Mouse (Mus musculus): Measurements from ENCODE around the gene Rpl18.

Rpl18 gene

DNA sequence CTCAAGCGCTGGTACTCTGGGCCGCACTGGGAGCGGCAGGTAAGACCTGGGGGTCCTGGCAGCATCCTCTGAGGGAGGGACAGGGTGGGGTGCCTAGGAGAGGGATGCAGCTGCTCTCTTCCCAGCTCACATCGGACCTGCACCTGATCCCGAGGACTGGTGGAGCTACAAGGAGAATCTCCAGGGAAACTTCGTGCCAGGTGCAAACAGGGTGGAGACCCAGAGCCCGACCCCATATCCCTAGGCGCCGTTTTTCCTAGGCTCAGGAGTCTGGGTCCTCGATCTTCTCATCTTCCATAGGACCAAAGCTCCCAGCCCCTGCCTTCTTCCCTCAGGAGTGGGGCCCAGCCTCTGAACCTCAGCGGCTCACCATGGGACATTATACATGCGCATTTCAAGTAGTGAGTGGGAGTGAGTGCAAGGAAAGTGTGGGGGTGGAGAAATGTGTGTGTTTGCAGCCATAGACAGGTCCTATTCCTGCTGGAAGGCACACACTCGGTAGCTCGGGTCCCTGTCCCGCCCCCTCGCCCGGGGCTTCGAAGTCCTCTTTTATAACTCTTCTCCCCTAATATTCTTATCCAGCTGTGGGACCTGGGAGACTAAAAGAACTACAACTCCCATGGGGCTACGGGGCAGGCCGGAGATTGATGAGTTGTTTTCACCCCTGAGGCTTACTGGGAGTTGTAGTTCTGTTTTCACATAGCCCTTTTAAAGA, 14.8 kb upstream of the Rpl18 start:
- peak; percentile 73 for DNase-seq (ENCODE audit: low read depth, low spot score)

- no peak for DNase-seq (ENCODE audit: low read depth, low spot score)
Observed at GRCm38 (mm10) chr7:45701072-45701471, 14.2 kb upstream of the Rpl18 start.

- no peak for DNase-seq (ENCODE audit: low read depth, low spot score)
Observed at GRCm38 (mm10) chr7:45701607-45702006, 13.7 kb upstream of the Rpl18 start.

DNA sequence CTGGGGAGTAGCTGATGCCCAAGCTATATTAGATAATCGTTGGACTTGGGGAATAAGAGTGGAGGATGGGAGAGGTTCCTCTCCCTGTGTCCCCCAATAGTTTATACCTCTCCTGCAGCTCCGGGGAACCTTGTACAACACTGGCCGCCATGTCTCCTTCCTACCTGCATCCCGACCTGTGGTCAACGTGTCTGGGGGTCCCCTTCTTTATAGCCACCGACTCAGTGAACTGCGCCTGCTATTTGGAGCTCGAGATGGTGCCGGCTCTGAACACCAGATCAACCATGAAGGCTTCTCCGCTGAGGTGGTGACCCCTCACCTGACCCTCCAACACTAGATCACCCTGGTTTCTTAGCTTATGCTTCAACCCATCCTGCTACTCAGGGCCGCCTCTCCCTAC, 12.9 kb upstream of the Rpl18 start:
- no peak for DNase-seq (ENCODE audit: low read depth, low spot score)

DNA sequence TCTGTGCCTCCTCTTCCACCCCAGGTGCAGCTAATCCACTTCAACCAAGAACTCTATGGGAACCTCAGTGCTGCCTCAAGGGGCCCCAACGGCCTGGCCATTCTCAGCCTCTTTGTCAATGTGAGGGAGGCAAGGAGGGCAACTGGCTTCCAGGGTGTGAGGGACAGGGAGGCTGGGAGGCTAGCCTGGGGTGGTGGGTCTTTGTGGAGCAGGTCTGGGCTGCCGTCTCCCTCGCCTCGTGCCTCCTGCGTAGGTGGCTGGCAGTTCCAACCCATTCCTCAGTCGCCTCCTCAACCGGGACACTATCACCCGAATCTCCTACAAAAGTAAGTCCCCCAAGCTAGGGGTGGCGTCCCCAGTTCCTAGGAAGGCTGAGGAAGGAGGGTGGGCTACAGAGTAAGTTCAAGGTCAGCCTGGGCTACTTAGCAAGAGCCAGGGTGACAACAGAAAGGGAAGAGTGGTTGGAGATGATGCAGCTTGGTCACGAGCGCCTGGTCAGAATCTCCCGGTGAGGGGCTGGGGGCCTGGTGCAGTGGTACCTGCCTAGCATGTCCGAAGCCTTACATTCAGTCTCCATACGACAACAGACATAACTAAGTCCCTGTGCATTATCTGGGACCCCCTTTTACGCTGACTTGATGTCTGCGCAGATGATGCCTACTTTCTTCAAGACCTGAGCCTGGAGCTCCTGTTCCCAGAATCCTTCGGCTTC, 12.3 kb upstream of the Rpl18 start:
- no peak for DNase-seq (ENCODE audit: low read depth, low spot score)

- DNase-seq (ENCODE audit: low read depth, low spot score) = no peak
Observed at GRCm38 (mm10) chr7:45703521-45704033, 11.7 kb upstream of the Rpl18 start.

DNA sequence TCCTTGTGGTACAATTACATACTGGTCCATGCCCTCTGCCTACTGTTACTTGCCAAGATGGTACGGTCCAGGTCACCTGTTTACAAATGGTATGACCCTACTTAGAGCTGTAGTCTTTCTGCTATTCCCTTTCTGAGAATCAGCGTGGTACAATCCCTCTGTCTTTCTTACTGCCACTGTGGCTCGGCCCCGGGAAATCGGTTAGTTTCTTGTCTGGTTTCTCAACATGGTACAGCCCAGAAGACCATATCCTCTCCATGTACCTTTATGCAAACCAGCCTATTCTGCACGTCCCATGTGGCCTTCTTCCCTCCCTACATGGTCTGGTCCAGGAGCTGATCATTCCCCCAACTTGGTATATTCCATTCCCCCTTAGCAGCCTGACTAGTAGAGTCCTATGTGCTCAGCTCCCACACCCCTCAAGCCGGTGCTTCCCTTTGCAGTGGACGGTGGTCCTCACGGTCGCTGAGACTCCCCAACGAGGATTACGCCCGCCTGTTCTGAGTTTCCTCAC, 11.2 kb upstream of the Rpl18 start:
- peak; percentile 82 for DNase-seq (ENCODE audit: low read depth, low spot score)

DNA sequence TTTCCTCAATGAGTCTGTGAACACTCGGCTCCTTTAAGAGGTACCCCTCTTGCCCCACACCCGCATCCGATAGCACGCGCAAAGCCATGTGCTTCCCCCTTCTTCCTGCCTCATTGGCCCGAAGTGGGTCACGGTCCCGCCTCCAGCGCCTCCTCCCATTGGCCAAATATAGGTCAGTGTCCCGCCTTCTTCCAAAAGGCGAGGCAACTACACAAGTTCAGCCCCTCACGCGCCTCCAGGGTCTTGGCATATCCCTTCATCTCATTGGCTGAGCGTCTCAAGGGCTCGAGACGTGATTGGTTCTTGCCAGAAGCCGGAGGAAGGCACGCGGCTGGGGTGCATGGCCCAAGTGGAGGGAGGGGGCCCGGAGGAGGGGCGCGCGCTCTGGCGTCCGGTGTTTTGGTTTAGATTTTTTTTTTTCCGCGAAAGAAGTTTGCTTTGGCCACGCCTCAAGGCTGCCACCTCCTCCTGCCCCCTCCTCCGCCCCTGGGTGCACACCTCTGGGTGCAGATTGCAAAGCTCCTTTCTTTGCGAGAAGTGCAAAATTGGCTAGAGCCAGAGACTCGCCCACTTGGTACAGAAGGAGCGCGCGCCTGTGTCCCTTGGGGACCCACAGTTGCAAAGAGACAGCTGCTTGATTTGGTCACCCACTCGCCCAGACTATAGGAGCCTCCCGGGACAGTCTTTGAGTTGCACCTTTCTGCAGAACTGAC, 10.4 kb upstream of the Rpl18 start, which contains the start of gene Dbp:
Gene Dbp, plus strand, starts transcription at position 359 of the 713 bp plus-strand sequence.
- peak; percentile 99 for DNase-seq (ENCODE audit: low read depth, low spot score)

DNA sequence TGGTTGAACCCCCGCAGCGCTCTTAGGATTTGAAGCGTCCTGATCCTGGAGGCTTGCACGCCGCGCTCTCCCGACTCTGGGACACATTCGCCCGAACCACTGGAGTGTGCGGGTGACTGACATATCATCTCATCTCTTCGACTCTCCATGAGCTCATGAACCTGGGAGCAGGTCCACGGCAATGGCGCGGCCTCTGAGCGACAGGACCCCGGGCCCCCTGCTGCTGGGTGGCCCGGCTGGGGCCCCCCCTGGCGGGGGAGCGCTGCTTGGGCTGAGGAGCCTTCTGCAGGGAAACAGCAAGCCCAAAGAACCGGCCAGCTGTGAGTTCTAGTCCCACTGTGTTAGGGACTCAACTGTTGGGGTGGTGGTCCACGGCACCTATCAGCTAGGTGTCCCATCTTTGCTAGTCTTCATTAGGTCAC, 9.8 kb upstream of the Rpl18 start:
- no peak for DNase-seq (ENCODE audit: low read depth, low spot score)

GRCm38 (mm10) chr7:45705873-45706281, 9.4 kb upstream of the Rpl18 start:
- peak; percentile 51 for DNase-seq (ENCODE audit: low read depth, low spot score)

DNA sequence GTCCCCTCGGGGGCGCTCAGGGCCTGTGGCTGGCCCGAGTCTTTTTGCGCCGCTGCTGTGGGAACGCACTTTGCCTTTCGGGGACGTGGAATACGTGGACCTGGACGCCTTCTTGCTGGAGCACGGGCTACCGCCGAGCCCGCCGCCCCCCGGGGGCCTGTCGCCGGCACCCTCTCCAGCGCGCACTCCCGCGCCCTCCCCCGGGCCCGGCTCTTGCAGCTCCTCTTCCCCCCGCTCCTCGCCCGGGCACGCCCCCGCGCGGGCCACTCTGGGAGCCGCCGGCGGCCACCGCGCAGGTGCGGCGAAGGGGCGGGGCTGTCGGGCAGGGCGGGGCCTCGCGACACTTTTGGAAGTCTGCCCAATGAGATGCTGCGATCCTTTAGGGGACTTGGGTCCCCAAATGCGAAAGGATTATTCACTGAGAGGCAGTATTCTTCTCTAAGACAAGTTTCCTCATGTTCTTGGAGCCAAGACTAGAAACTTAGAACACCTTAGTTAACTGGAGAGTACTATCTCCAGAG, 8.5 kb upstream of the Rpl18 start:
- DNase-seq (ENCODE audit: low read depth, low spot score) = peak; percentile 89

GRCm38 (mm10) chr7:45707375-45707967, 7.8 kb upstream of the Rpl18 start:
- DNase-seq (ENCODE audit: low read depth, low spot score) = peak; percentile 94

DNA sequence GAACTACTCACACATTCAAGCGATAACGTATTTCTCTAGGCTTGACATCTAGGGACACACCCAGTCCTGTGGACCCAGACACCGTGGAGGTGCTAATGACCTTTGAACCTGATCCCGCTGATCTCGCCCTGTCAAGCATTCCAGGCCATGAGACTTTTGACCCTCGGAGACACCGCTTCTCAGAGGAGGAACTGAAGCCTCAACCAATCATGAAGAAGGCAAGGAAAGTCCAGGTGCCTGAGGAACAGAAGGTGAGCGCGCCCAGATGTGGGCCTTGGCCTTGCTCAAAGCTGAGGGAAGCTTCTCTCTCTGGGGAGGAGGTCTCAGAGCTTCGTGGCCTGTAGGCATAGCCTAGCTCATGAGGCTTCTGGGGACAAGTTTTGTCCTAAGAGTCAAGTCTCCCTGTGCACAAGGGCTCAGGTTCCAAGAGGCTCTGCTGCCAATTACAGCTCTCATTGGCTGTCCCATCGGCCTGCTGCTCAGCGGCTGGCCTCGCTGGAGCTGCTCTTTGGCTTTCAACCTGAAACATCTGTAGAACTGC, 7.0 kb upstream of the Rpl18 start:
- DNase-seq (ENCODE audit: low read depth, low spot score) = no peak

GRCm38 (mm10) chr7:45709036-45709435, 6.2 kb upstream of the Rpl18 start:
- peak; percentile 51 for DNase-seq (ENCODE audit: low read depth, low spot score)

DNA sequence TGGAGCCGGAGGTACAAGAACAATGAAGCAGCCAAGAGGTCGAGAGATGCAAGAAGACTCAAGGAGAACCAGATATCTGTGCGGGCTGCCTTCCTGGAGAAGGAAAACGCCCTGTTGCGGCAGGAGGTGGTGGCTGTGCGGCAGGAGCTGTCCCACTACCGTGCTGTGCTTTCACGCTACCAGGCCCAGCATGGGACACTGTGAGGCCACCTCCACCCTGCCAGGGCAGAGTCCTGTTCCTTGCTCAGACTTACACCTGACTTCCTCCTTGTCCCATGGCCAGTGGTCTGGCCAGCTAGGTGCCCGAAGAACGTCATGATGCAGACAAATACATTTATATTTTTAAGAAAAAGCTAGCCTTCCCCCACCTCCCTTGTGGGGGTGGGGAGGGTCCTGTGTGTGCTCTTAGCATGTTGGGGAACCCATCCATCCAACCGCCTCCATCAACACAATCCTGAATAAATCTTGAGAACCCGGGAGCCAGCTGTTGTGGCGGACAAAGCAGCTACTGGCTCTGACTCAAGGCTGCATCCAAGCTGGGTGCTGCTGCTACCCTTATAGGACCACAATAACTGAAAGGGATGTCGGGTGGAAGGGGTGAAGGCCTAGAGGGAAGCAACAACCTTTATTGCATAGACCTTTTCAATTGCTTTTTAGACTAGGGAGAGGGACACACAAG, 5.4 kb upstream of the Rpl18 start:
- no peak for DNase-seq (ENCODE audit: low read depth, low spot score)

GRCm38 (mm10) chr7:45710477-45711191, 4.6 kb upstream of the Rpl18 start:
- DNase-seq (ENCODE audit: low read depth, low spot score) = no peak

DNA sequence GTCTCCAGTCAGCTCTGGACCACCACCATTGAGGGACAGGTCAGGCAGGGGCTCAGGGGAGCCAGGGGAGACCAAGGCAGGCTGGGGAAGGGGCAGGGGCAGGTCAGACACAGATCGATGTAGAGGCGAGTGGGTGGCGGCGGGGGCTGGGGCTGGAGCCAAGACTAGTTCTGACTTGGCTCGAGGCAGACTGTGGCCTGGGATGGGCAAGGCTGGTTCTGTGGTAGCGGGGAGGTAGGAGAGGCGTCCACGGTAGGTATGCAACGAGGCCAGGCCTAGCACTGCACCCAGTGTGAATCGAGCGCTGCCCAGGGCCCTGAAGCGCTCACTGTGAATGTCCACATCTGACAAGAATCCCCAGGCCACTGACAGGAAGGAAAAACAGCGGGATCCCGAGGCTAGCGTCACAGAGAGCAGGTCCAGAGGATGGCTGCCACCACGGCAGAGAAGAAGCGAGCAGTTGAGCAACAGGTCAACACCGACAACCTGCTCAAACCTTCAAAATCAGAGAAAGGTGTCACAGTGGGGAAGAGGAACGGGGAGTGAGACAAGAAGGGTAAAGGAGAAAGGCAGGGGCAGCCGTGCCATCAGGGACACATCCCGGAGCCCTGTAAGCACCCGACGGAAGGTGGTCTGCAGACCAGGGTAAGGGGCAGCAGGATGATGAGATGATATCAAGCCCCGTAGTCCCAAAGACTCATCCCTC, 3.8 kb upstream of the Rpl18 start:
- no peak for DNase-seq (ENCODE audit: low read depth, low spot score)

DNA sequence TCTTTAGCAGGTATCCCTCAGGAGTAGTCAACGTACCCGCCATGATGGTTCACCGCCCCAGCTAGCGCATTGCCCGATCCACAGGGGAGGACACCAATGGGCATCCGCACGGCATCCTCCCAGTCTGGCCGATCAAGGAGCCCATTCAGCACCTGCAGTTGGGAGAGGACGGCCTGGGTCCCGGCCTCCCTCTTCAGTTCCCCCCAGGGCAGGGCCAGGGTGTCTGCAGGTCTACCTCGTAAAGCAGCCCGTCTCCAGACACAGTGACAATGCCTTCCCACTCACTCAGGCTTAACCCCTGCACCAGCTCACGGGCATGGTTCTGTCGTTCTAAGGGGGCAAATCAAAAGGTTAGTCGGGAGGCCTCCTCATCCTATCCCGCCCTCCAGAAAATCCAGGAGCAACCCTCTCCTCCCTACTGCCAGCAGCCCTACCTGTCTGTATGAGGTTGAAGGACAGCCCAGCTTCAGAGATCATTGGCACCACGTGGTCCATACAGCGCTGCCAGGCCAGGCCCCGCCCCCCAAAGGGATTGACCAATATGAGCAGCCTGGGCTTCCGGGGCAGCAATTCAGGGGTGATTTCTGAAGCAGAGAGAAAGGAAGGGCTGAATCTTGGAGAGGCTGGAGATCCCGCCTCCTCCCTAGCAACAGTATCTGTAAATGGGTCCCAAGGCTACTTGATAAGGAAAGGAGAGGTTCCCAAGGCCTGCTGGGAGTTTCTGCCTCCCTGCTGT, 3.1 kb upstream of the Rpl18 start:
- no peak for DNase-seq (ENCODE audit: low read depth, low spot score)

DNA sequence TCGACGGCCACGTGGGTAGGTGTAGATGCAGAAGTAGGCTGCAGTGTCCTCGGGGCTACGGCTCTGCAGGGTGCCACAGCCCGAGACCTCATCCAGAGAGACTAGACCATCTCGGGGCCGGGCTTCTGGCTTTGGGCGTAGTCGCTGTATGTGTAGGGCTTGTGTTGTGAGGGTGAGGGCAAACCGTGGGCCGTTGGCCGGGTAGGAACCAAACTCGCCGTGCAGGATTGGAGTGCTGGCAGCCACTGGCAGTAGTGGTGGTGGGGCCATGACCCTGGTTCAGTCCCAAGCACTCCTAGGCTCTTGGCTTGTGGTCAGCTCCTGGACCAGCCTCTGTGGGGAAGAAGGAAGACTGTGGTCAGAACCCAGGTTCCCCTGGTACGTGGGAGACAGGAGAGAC, 1.9 kb upstream of the Rpl18 start:
- no peak for DNase-seq (ENCODE audit: low read depth, low spot score)

Data from CD4-positive helper T cell, adult 2 months (primary cell).